Mouse (Mus musculus) central nervous system, embryonic 18 days (tissue): Measurements from ENCODE around the gene Ssna1. TPM values are rescaled to one million over a fixed set of nuclear protein-coding genes. Genes with fewer than 3 reads are reported as not detected.

Experiments
- polyA plus RNA-seq: library from polyadenylated mRNA; depleted of rRNA; stranded (reverse); fragments of >200 nt; gene quantifications from 2 replicates; pipeline ENCODE4 v1.2.3, GENCODE M21; 2012; rRNA removed

Gene Ssna1
- polyA plus RNA-seq = 123 TPM in 2 replicates

GRCm38 (mm10) chr2:25271827-25272511, at the start of gene Ssna1, which contains the start of gene Anapc2:
Gene Ssna1, minus strand, starts transcription at chr2:25272438.
Gene Anapc2, plus strand, starts transcription at chr2:25272478.

GRCm38 (mm10) chr2:25318971-25319773, 46.9 kb upstream of the Ssna1 start, which contains the start of gene Grin1:
Gene Grin1, minus strand, starts transcription at chr2:25319187.

GRCm38 (mm10) chr2:25289651-25290050, 17.4 kb upstream of the Ssna1 start, which contains the start of gene Lrrc26:
Gene Lrrc26, plus strand, starts transcription at chr2:25289915.

GRCm38 (mm10) chr2:25287927-25288649, 15.8 kb upstream of the Ssna1 start, which contains the start of gene Tmem210:
Gene Tmem210, plus strand, starts transcription at chr2:25288145.

GRCm38 (mm10) chr2:25262291-25262767, 9.9 kb downstream of the Ssna1 start, which contains the start of gene Tprn:
Gene Tprn, plus strand, starts transcription at chr2:25262618.

GRCm38 (mm10) chr2:25255284-25255779, 16.9 kb downstream of the Ssna1 start, which contains the start of gene Tmem203:
Gene Tmem203, plus strand, starts transcription at chr2:25255439.

GRCm38 (mm10) chr2:25246183-25247072, 25.8 kb downstream of the Ssna1 start, which contains the start of gene AL732309.1:
Gene AL732309.1, minus strand, starts transcription at chr2:25246863.

GRCm38 (mm10) chr2:25242101-25242506, 30.1 kb downstream of the Ssna1 start, which contains the start of the genes Rnf208 and Cysrt1:
Gene Rnf208, plus strand, starts transcription at chr2:25242255.
Gene Cysrt1, minus strand, starts transcription at chr2:25242452.

GRCm38 (mm10) chr2:25236614-25237013, 35.6 kb downstream of the Ssna1 start, which contains the start of gene Rnf224:
Gene Rnf224, minus strand, starts transcription at chr2:25236787.

GRCm38 (mm10) chr2:25234050-25234449, 38.2 kb downstream of the Ssna1 start, which contains the start of gene Slc34a3:
Gene Slc34a3, minus strand, starts transcription at chr2:25234364.

GRCm38 (mm10) chr2:25224492-25224765, 47.8 kb downstream of the Ssna1 start, which contains the start of gene Tubb4b:
Gene Tubb4b, minus strand, starts transcription at chr2:25224702.

Other genes with a start within 250 kb of the Ssna1 start
- 253 and 267 TPM in 2 replicates for gene Nsmf, start 218.1 kb downstream of the Ssna1 start, polyA plus RNA-seq
- 0.16 and 0.28 TPM in 2 replicates for gene Entpd8, start 192.1 kb downstream of the Ssna1 start, polyA plus RNA-seq
- gene Noxa1, start 177.3 kb downstream of the Ssna1 start, polyA plus RNA-seq = 0.07 TPM in 1 of 2 replicates, not detected in the other
- gene Nrarp, start 91.7 kb downstream of the Ssna1 start, polyA plus RNA-seq = 26.0 and 28.6 TPM in 2 replicates
- gene Tor4a, start 75.6 kb downstream of the Ssna1 start, polyA plus RNA-seq = 1.9 and 2.2 TPM in 2 replicates
- gene Nelfb, start 60.9 kb downstream of the Ssna1 start, polyA plus RNA-seq = 69.1 and 73.7 TPM in 2 replicates
- gene Stpg3, start 57.8 kb downstream of the Ssna1 start, polyA plus RNA-seq = 0.05 TPM in 1 of 2 replicates, not detected in the other
- gene Fam166a, start 53.7 kb downstream of the Ssna1 start, polyA plus RNA-seq = 0.13 TPM in 2 replicates
- gene Tubb4b, start 47.7 kb downstream of the Ssna1 start, polyA plus RNA-seq = 424 and 435 TPM in 2 replicates
- 0.03 TPM in 1 of 2 replicates, not detected in the other for gene Slc34a3, start 38.1 kb downstream of the Ssna1 start, polyA plus RNA-seq
- 0.05 TPM in 1 of 2 replicates, not detected in the other for gene Rnf224, start 35.7 kb downstream of the Ssna1 start, polyA plus RNA-seq
- gene Rnf208, start 30.2 kb downstream of the Ssna1 start, polyA plus RNA-seq = 126 and 144 TPM in 2 replicates
- 0.37 and 3.0 TPM in 2 replicates for gene Cysrt1, start 30.0 kb downstream of the Ssna1 start, polyA plus RNA-seq
- gene AL732309.1, start 25.6 kb downstream of the Ssna1 start, polyA plus RNA-seq = 16.6 and 17.1 TPM in 2 replicates
- gene Tmem203, start 17.0 kb downstream of the Ssna1 start, polyA plus RNA-seq = 22.0 and 25.2 TPM in 2 replicates
- gene Tprn, start 9.8 kb downstream of the Ssna1 start, polyA plus RNA-seq = 6.2 and 6.9 TPM in 2 replicates
- gene Anapc2, start within 50 bp of the Ssna1 start, polyA plus RNA-seq = 107 and 110 TPM in 2 replicates
- gene Tmem210, start 15.7 kb upstream of the Ssna1 start, polyA plus RNA-seq = not detected in 2 replicates
- gene Lrrc26, start 17.5 kb upstream of the Ssna1 start, polyA plus RNA-seq = 0.05 TPM in 1 of 2 replicates, not detected in the other
- 60.3 and 61.9 TPM in 2 replicates for gene Grin1, start 46.7 kb upstream of the Ssna1 start, polyA plus RNA-seq
- gene Man1b1, start 59.9 kb upstream of the Ssna1 start, polyA plus RNA-seq = 24.1 and 24.3 TPM in 2 replicates
- gene Dpp7, start 83.9 kb upstream of the Ssna1 start, polyA plus RNA-seq = 40.8 and 43.8 TPM in 2 replicates
- 3.7 and 4.6 TPM in 2 replicates for gene Uap1l1, start 93.2 kb upstream of the Ssna1 start, polyA plus RNA-seq
- 16.3 and 17.1 TPM in 2 replicates for gene Sapcd2, start 99.9 kb upstream of the Ssna1 start, polyA plus RNA-seq
- gene Entpd2, start 123.4 kb upstream of the Ssna1 start, polyA plus RNA-seq = 9.8 and 11.4 TPM in 2 replicates
- gene Npdc1, start 126.9 kb upstream of the Ssna1 start, polyA plus RNA-seq = 549 and 616 TPM in 2 replicates
- 0.20 and 0.26 TPM in 2 replicates for gene Fut7, start 150.8 kb upstream of the Ssna1 start, polyA plus RNA-seq
- 42.3 and 48.1 TPM in 2 replicates for gene Abca2, start 156.3 kb upstream of the Ssna1 start, polyA plus RNA-seq
- 0.82 and 3.4 TPM in 2 replicates for gene Clic3, start 184.4 kb upstream of the Ssna1 start, polyA plus RNA-seq
- 155 and 156 TPM in 2 replicates for gene Paxx, start 188.7 kb upstream of the Ssna1 start, polyA plus RNA-seq
- gene Ptgds, start 197.6 kb upstream of the Ssna1 start, polyA plus RNA-seq = 539 and 800 TPM in 2 replicates
- gene Lcn12, start 221.5 kb upstream of the Ssna1 start, polyA plus RNA-seq = not detected in 2 replicates
- gene Fbxw5, start 228.3 kb upstream of the Ssna1 start, polyA plus RNA-seq = 30.0 and 36.6 TPM in 2 replicates
- gene C8g, start 229.3 kb upstream of the Ssna1 start, polyA plus RNA-seq = 2.5 and 4.0 TPM in 2 replicates